Mouse (Mus musculus) intestine, embryonic 14.5 days (tissue): Measurements from ENCODE around the gene Stk11ip. TPM values are rescaled to one million over a fixed set of nuclear protein-coding genes. Genes with fewer than 3 reads are reported as not detected.
A peak's percentile ranks its signal among the peaks of the same experiment; 100 is the strongest.

ENCODE experiments used
- ATAC-seq: fragments of 200-750 bp; cut with Nextera tagmentation; replicated peaks from 2 replicates; pipeline ENCODE4 v1.8.0; 2017; ENCODE audit warnings: low read depth, moderate number of reproducible peaks, moderate TSS enrichment, moderate library complexity; ENCODE audit not compliant: low FRiP score, low TSS enrichment
- DNase-seq: peaks from one replicate; pipeline ENCODE4 v3.0.0-alpha.2; 2018; ENCODE audit warnings: low spot score
- H3K27ac ChIP-seq: fragments of 300-500 bp; sonication (generic); 2 replicates; pipeline ENCODE4 v1.5.1; 2014; ENCODE audit warnings: low read depth, mild to moderate bottlenecking, control low read depth
- H3K27me3 ChIP-seq: fragments of 300-500 bp; sonication (generic); replicated peaks from 2 replicates; pipeline ENCODE4 v1.6.1; 2014; ENCODE audit warnings: low read length, control low read depth; ENCODE audit not compliant: control insufficient read depth, insufficient read depth
- H3K36me3 ChIP-seq: fragments of 300-500 bp; sonication (generic); 2 replicates; pipeline ENCODE4 v1.6.1; 2014; ENCODE audit warnings: low read length, control low read depth; ENCODE audit not compliant: control insufficient read depth, insufficient read depth
- H3K4me1 ChIP-seq: fragments of 300-500 bp; sonication (generic); replicated peaks from 2 replicates; pipeline ENCODE4 v1.6.1; 2014; ENCODE audit warnings: low read length, control low read depth, mixed read lengths; ENCODE audit not compliant: control insufficient read depth, insufficient read depth
- H3K4me2 ChIP-seq: fragments of 300-500 bp; sonication (generic); 2 replicates; pipeline ENCODE4 v1.6.1; 2014; ENCODE audit warnings: low read length
- H3K4me3 ChIP-seq: fragments of 300-500 bp; sonication (generic); 2 replicates; pipeline ENCODE4 v1.5.1; 2014; ENCODE audit warnings: low read depth, low read length, control low read depth, mixed read lengths
- H3K9ac ChIP-seq: fragments of 300-500 bp; sonication (generic); 2 replicates; pipeline ENCODE4 v1.6.1; 2014; ENCODE audit warnings: mild to moderate bottlenecking, low read length
- H3K9me3 ChIP-seq: fragments of 300-500 bp; sonication (generic); 2 replicates; pipeline ENCODE4 v1.6.1; 2016; ENCODE audit warnings: low read length, control low read depth; ENCODE audit not compliant: control insufficient read depth
- WGBS: fragments of 180-500 bp; shearing (Covaris S2); extraction: QIAGEN DNeasy Blood & Tissue Kit; methylation state at CpG from one replicate; pipeline ENCODE4 v1.1.7; 2014; 5-methylcytosine and 5-hydroxymethylcytosine counted together
- polyA plus RNA-seq: library from polyadenylated mRNA; unstranded; fragments of >200 nt; fragmentation: Nextera tagmentation; extraction: Ambion mirVana; gene quantifications from 2 replicates; pipeline ENCODE4 v1.2.1, GENCODE M21; 2014

The Stk11ip gene
- polyA plus RNA-seq, 1 experiment from 2014 or later = 16.3 TPM

GRCm38 (mm10) chr1:75544351-75544750 is 23.0 kb downstream of the Stk11ip start:
- Histone ChIP-seq H3K9ac (no peak overlapping the region), H3K4me1 (peaks cover 8% of the 10 kb centered on the region; the same call in 1 of the 2 replicates), H3K9me3 (no peaks in the 10 kb centered on the region), H3K4me3 (no peak overlapping the region), H3K36me3 (peaks cover 11% of the 10 kb centered on the region; the same call in 1 of the 2 replicates), H3K27ac (no peak overlapping the region), H3K4me2 (no peak overlapping the region), H3K27me3 (no peaks in the 10 kb centered on the region)
- WGBS = 89% methylated on average over 6 of the region's 6 CpGs
- no peak for ATAC-seq
- no peak for DNase-seq

DNA sequence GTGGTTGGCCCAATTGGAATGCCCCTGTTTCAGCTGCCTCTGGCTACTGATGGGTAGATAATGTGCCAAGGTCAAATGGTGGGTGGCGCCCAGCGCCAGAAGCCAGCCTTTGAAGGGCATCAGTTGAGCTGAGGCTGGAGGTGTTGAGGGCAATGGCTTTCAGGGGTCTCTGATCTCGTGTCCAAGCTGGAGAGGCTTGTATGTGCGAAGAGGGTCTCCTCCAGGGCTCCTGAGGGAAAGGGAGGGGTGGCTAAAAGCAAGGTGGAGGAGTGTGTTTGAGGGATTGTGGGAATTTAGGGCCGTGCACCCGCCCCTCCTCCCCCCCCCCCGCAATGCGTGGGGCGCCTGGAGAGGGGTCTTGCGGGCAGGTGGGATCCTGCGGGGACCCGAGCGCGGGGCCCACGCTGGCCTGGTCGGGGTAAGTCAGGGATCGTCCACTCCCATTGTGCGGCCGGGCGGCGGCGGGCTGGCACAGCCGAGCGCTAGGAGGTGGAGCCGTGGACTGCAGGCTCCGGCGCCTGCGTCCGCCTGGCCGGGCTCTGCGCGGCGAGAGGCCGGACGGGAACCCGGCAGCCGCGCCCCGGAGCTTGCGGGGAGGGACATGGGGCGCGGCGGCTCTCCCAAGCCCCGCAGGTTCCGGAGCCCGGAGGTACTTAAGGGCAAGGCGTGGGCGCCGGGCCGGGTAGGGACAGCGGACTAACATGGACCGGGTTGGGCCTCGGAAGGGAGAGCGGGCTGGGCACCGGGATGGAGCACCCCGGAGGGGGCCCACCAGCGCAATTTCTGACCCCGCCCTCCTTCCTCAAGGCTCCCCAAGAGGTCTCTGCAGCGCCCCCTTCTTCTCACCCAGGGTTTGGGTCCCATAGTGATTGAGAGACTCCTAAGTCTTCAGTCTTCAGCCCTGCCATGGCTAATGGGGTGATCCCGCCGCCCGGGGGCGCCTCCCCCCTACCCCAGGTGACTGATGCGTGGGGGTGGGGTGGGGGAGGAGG is 24.9 kb downstream of the Stk11ip start, which contains the start of gene Slc4a3:
TSS of gene Slc4a3 (plus strand) at position 302 of the 992 bp plus-strand sequence.
- Histone ChIP-seq H3K4me3 (peak within 1 kb of the TSS; percentile 66), H3K4me2 (peak within 1 kb of the TSS; percentile 65), H3K4me1 (peaks cover 8% of the 10 kb centered on the region; the same call in 1 of the 2 replicates), H3K36me3 (peaks cover 17% of the 10 kb centered on the region), H3K9ac (peak within 1 kb of the TSS; percentile 62), H3K27ac (peak within 1 kb of the TSS; percentile 64), H3K9me3 (no peaks in the 10 kb centered on the region), H3K27me3 (no peaks in the 10 kb centered on the region)
- DNase-seq = peak; percentile 81
- ATAC-seq = peak; percentile 86
- under 1% methylated on average over 51 of the region's 64 CpGs for WGBS

GRCm38 (mm10) chr1:75547351-75547750 is 26.0 kb downstream of the Stk11ip start:
- no peak overlapping the region for H3K4me3 ChIP-seq
- H3K9ac ChIP-seq = no peak overlapping the region
- no peaks in the 10 kb centered on the region for H3K9me3 ChIP-seq
- no peak overlapping the region for H3K27ac ChIP-seq
- peaks cover 8% of the 10 kb centered on the region; the same call in 1 of the 2 replicates for H3K4me1 ChIP-seq
- H3K27me3 ChIP-seq = no peaks in the 10 kb centered on the region
- peaks cover 26% of the 10 kb centered on the region for H3K36me3 ChIP-seq
- H3K4me2 ChIP-seq = peak overlapping the region; percentile 65
- DNase-seq (no peak), ATAC-seq (no peak)
- WGBS = 94% methylated on average over 13 of the region's 13 CpGs

GRCm38 (mm10) chr1:75548083-75548482 is 26.8 kb downstream of the Stk11ip start:
- Histone ChIP-seq H3K36me3 (peaks cover 33% of the 10 kb centered on the region), H3K4me1 (peaks cover 8% of the 10 kb centered on the region; the same call in 1 of the 2 replicates), H3K9me3 (no peaks in the 10 kb centered on the region), H3K4me3 (no peak overlapping the region), H3K4me2 (no peak overlapping the region), H3K27ac (no peak overlapping the region), H3K9ac (no peak overlapping the region), H3K27me3 (no peaks in the 10 kb centered on the region)
- DNase-seq = no peak
- WGBS = 94% methylated on average over 3 of the region's 3 CpGs
- ATAC-seq = no peak

GRCm38 (mm10) chr1:75548871-75549270 is 27.5 kb downstream of the Stk11ip start:
- peaks cover 8% of the 10 kb centered on the region; the same call in 1 of the 2 replicates for H3K4me1 ChIP-seq
- 89% methylated on average over 17 of the region's 17 CpGs for WGBS
- H3K27me3 ChIP-seq = no peaks in the 10 kb centered on the region
- H3K9ac ChIP-seq = no peak overlapping the region
- ATAC-seq (no peak), DNase-seq (no peak)
- H3K4me3 ChIP-seq = no peak overlapping the region
- H3K4me2 ChIP-seq = no peak overlapping the region
- no peak overlapping the region for H3K27ac ChIP-seq
- peaks cover 41% of the 10 kb centered on the region for H3K36me3 ChIP-seq
- H3K9me3 ChIP-seq = no peaks in the 10 kb centered on the region

DNA sequence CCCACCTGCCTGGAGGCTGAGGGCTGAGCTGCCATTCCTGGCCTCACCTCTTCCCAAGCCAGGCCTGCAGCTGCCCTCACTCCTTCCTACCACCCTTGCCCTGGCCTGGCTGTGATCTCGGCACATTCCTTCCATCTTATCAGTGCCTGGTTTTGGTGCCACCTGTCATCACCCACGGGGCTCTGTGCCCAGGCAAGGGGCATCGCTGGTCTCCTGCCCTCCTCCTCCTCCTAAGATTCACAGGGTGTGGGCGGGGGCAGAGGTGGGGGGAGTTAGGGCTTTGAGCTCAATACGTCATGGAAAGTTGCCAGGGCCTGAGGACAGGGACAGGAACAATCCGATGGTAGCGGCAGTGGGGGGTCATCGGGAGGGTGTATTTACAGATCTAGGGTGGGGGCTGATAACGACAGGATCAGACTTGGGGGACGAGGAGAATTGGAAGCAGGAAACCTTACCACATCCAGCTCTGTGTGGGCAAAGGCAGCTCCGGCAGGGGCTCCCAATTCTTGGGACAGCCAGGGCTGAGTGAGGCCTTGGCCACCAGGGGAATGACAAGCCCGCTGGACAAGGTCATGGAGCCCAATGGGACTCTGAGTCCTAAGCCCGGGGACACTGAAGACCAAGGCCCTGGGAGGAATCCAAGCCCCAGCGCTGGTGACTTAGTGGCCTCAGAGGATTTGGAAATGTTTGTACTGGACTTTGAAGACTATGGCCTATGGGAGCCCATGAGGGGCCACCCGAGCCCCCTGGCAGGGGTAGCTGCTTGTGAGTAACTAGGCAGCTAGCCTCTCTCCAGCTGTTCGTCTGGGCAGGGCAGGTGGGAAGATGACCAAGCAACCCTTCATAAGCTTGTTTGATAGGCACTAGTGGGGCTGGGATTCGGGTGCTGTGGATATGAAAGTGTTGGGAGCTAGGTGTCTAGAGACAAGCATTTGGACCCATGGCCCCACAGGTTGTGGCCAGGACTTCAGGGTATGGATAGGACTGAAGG is 28.3 kb downstream of the Stk11ip start:
- DNase-seq (no peak), ATAC-seq (no peak)
- H3K27ac ChIP-seq = no peak overlapping the region
- no peak overlapping the region for H3K4me3 ChIP-seq
- H3K4me2 ChIP-seq = no peak overlapping the region
- peaks cover 8% of the 10 kb centered on the region; the same call in 1 of the 2 replicates for H3K4me1 ChIP-seq
- H3K27me3 ChIP-seq = no peaks in the 10 kb centered on the region
- H3K36me3 ChIP-seq = peaks cover 48% of the 10 kb centered on the region
- 71% methylated on average over 17 of the region's 17 CpGs for WGBS
- no peak overlapping the region for H3K9ac ChIP-seq
- no peaks in the 10 kb centered on the region for H3K9me3 ChIP-seq

GRCm38 (mm10) chr1:75550586-75550985 is 29.3 kb downstream of the Stk11ip start:
- no peak overlapping the region for H3K9ac ChIP-seq
- DNase-seq = no peak
- H3K4me2 ChIP-seq = no peak overlapping the region
- H3K4me1 ChIP-seq = peaks cover 8% of the 10 kb centered on the region; the same call in 1 of the 2 replicates
- H3K27ac ChIP-seq = no peak overlapping the region
- H3K27me3 ChIP-seq = no peaks in the 10 kb centered on the region
- H3K36me3 ChIP-seq = peaks cover 56% of the 10 kb centered on the region
- H3K4me3 ChIP-seq = no peak overlapping the region
- H3K9me3 ChIP-seq = no peaks in the 10 kb centered on the region
- 86% methylated on average over 15 of the region's 15 CpGs for WGBS
- ATAC-seq = no peak

DNA sequence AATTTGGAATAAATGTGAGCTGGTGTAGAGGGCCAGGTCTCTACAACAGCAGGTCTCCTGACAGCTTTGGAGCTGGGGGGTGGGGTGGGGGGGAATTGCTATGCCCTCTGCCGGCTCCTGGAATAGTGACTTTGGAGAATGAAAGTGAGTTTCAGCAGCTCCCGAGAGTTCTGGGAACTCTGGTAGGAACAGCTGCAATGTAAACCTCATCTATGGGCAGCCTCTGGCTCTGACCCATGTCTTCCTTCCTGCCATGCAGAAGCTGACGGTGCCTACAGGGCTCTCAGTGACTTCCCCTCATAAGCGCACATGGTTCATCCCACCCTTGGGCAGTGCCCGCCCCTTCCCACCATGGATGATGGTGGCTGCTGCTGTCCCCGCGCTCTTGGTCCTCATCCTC is 34.4 kb downstream of the Stk11ip start:
- Histone ChIP-seq H3K9me3 (no peaks in the 10 kb centered on the region), H3K27me3 (no peaks in the 10 kb centered on the region), H3K36me3 (peaks cover 63% of the 10 kb centered on the region), H3K4me2 (no peak overlapping the region), H3K9ac (no peak overlapping the region), H3K4me1 (peaks cover 3% of the 10 kb centered on the region; the same call in 1 of the 2 replicates), H3K4me3 (no peak overlapping the region), H3K27ac (no peak overlapping the region)
- DNase-seq (no peak), ATAC-seq (no peak)
- 91% methylated on average over 7 of the region's 7 CpGs for WGBS
